Mouse (Mus musculus): ENCODE data around the gene Nceh1.
"Not testable (repeated sequence)": the region's sequence is repeated elsewhere in the genome, so short reads cannot be mapped to it uniquely, and the experiment has no call there.

GRCm38 (mm10) chr3:27290945-27291344, 108.2 kb downstream of the Nceh1 start:
- not testable (repeated sequence) for TF ChIP-seq POLR2A (IDR thresholded peaks at IDR 0.05; ENCODE audit: control insufficient read depth, low read depth, low read length); CTCF (IDR thresholded peaks at IDR 0.05; ENCODE audit: control insufficient read depth, insufficient read depth, insufficient replicate concordance, low read depth, low read length)

Measured in testis, adult 2 months (tissue).